Mouse (Mus musculus) ES-CJ7 (cell line): ENCODE measurements around the gene Nrf1.

Experiments used
- DNase-seq: peaks from one replicate; pipeline ENCODE4 v3.0.0; 2011; ENCODE audit warnings: low read depth, low spot score

The Nrf1 gene

DNA sequence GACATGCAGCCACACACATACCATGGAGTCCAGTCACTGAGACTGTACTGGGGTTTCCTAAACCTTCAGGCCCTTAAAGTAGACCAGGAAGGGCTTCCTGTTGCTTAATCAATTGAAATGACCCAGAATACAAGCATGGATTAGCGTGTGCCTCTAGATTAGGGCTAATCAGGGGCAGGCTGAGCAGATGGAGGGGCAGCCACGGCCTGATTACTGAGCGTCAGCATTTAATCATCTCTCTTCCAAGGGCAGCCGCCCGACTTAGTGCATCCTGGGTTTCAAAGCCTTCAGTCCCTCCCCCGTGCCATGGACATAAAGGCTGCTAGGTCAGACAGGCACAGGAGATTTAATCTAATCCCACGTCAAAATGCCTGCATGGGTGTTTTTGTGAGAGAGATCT, 99.3 kb downstream of the Nrf1 start:
- DNase-seq, result no peak

DNA sequence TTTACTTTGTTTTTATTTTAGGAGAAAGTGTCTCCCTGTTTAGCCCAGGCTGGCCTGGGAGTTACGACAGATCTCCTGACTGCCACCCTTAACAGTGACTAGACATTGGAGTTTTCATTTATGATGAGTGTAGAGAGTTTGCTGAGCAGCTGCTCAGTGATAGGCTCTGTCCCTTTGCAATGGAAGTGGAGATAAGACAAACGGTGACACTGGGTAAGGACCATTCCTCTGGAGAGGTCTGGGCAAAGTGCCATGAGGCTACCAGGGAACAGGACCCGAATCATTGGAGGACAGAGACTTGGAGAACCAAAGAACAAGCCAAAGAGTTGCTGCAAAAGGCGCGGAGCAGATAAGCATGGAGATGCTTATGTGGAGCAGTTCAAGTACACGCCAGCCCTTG, 100.0 kb downstream of the Nrf1 start:
- DNase-seq, result no peak

DNA sequence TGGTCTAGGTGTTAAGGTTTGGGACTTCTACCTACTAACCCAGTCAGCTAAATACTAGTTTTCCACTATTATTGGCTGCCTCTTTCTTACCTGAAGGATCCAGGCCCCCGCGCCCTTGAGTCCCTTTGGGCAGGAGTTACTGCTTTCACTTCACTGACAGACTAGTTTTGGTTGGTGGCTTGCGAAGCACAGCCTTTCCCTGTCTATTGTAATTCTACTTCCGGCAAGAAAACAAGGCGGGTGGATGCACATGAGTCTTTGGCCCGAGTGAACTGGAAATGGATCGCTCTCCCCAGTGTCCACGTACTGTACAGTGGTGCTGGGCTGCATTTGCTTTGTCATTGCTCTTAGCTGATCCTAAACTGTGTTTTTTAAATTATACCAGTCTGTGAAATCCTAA, 102.7 kb downstream of the Nrf1 start:
- no peak for DNase-seq

DNA sequence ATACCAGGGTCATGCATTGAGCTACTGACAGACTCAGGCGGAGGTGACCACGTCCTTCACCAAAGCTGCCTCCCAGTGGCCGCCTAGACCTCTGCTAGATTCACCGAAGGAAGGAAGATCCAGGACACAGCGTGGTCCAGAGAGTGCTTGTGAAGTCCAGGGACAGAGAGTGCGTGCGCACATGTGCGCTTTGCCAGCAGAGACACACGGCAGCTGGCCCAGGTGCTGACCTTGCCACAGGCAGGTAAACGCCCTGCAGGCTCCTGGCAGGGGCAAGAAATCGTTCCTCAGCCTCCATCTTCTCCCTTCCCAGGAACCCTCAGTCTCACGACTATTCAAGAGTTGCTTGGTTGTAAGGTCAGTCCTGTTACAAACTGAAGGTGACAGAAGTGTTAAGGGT, 104.4 kb downstream of the Nrf1 start:
- peak; percentile 63 for DNase-seq

DNA sequence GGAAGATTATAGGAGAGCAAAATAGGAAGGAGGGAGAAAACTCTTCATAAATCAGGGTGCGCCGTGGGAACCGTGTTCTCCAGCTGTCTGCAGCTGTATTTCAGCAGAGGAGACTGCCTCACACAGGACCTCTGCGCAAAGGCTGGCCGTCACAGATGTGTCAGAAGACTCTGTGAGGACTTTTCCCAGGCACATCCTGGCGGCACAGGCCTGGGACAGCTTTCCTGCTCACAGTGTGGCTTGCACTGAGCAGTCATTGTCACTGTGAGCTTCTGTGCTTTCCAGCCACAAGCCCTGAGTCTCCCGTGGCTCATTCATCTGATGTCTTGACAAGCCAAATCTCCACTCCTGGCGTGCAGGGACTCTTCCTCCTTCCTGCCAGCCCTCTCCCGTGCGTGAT, 104.9 kb downstream of the Nrf1 start:
- DNase-seq, result no peak

DNA sequence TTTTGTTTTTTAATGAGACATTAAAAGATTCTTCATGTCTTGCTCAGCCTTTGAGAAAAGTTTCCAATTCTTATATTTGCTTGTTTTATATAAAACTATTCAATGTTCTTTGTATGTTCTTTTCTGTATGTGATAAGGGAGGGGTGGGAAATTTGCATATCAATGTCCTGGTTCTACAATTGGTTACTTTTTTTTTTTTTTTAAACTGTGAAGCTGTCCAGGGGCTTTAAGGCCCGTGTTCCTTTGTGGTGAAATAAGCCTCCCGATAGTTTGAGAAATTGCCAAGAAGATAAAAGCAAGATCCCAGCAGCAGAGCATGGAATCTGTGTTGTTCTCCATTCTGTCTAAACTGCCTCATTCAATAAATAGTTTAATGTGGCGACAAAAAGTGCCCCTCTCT, 105.3 kb downstream of the Nrf1 start:
- DNase-seq, result no peak

DNA sequence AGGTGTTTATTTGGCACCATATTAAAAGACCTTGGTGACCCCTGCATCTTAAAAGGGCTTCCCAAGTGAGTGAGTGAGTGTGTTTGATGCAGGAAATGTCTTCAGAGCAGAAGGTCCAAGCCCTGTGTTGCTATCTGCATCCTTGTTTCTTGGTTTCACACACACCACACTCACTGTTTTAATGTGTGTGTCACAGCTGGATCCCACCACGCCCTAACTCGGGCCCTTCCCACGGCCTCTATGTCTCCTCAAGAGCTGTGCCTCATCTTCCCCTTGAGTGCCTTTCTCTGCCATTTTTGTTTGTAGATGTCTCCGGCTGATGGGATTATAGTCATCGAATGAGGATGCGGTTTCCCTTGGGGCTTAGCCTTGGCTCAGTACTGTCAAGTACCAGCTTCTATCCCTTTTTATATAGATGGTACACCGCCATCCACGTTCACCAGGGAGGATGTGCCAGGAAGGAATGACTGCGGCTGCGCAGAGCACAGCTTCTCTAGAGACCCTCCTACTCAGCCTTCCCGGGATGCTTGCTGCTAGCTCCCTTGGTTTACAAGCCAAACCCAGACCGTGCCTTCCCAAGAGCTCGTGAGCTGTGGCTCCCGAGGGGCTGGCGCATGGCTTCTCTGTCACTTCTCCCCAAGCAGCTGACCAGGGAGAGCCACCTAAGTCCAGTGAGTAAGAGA, 106.1 kb downstream of the Nrf1 start:
- peak; percentile 62 for DNase-seq

DNA sequence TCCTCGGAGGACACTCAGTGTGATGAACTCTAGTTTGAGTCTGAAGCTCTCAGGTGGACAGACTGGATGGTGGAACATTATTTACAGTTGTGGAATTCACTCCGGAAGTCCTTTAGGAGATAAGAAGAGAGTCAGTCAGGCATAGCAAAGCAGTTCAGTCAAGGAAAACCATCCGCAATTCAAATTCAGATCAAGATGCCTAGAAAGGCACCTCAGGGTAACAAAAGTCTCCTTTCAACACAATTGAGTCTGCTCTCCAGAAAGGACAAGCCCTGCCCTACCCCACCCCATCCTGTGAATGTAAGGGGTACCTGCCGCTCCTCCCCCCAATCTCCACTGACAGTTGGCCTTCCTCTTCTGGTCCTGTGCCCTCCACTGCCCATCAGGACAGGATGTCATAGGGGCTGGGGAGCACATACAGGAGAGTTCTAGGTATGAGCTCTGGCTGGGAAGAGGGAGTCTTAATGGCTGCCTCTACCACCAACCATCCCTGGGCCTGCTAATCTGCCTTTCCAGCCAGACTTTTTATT, 111.8 kb downstream of the Nrf1 start:
- peak; percentile 79 for DNase-seq

DNA sequence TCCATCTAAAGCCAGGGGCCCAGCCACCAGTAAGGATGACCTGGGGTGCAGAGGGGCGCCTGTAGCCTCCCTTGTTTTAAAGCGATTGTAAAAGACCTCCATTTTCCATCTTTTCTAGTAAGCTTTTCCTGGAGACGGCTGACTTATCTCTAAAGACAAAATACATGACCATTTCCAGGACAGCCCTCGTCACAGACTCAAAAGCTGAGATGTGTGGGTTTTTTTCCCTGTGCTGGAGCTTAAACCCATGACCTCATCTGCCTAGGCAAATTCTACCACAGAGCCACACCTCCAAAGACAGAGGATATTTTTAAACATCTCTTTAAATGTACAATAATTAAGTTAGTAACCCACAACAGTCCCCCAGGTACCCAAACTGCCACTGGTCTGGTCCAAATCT, 112.6 kb downstream of the Nrf1 start:
- no peak for DNase-seq

DNA sequence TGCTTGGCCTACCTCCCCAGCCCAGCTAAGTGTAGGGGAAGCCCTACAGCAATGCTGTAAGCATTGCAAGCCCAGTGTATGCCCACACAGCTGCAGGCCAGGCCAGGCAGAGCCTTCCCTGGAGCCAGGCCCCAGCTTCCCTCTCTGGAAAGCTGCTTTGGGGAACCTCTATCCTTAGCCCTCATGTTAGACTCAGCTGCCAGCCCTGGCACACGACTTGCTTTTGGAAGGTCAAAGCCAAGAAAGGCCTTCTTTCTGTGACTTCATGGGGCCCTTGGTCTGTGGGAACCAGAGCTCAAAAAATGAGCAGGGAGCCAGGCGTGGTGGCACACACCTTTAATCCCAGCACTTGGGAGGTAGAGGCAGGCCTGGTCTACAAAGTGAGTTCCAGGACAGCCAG, 113.8 kb downstream of the Nrf1 start:
- DNase-seq, result no peak

DNA sequence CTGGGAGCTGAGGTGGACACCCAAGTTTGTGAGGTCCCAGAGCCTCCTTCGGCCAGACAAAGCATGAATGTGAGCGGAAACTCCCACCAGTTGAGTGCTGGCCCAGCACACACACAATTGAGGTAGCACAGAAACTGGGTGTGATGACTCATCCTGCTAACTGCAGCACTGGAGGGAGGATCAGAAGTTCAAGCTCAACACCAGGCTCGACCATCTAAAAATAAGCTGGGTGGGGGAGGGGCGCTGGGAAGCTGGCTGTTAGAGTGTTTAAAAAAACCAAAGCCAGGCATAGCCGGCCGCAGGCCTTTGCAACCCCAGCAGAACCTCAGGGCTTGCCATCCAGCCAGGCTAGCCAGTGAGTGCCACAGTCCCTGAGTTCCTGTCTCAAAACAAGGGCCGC, 114.3 kb downstream of the Nrf1 start:
- DNase-seq, result peak; percentile 80

DNA sequence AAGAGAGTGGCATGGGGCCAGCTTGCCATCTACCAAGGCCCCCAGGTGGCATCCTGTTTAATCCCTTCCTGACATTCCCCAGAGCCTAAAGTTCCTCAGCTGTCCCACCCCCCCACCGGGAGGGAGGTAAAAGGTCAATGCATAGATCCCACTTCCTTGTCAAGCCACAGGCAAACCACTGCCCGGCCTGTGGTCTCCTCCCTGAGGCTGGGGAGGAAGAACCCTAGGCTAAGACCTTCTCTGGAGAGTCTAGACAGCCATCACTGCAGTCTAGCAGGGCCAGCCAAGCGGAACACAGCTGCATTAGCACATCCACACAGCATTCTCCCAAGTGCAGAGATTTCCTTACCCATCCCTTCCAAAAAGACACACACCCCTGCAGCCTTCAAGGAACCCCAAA, 118.6 kb downstream of the Nrf1 start:
- DNase-seq, result no peak

DNA sequence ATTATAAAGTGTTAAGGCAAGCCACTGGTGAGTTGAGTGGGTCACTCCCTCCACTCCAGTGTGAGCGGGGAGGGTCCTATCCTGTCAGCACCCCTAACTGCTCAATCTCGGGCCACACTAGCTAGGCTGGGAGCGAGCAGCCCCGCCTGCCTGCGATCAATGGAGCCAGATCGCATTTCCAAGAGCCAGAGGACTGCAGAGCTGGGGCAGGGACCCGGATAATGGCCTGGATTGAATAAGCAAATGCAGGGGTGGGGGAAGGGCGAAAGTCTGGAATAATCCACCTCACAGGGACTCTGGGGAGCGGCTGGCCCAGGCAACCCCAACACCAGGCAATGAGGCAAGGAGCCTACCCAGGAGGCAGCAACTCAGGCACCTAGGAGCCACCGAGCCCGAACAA, 119.4 kb downstream of the Nrf1 start:
- DNase-seq, result peak; percentile 89

DNA sequence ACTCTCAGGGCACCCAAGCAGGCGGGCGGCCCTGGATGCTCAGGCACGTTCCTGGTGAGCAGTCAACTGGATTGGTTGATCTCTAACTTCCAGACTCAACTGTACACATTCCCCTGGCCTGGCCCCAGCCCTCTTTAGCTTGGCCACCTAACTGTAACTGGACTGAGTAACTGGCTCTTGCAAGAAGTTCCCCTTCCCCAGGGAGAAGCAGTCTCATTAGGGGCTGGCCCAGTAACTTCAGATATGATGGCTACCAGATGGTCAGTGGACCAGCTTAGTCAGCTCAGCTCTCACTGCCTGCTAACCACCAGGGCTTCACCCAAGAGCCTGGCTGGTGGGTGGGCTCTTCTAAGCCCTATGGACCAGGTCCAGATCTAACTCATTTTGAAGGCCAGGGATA, 120.5 kb downstream of the Nrf1 start:
- DNase-seq, result no peak

DNA sequence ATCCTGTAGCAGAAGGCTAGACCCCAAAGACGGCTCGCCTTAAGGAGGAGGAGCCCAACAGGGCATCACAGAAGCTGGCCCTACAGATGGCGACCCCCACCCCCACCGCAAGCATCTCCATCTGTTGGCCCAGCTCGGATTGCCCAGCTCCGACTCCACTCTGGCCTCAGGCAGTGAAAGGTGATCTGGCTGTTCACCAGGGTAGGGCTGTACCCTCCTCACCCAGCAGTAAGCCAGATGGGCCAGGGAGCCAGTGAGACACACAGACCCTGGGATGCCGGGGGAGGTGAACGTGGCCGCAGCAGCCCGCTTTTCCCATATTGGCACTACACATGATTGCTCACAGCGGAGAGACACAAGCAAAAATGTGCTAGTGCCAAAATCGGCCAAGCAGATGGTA, 121.4 kb downstream of the Nrf1 start:
- no peak for DNase-seq

DNA sequence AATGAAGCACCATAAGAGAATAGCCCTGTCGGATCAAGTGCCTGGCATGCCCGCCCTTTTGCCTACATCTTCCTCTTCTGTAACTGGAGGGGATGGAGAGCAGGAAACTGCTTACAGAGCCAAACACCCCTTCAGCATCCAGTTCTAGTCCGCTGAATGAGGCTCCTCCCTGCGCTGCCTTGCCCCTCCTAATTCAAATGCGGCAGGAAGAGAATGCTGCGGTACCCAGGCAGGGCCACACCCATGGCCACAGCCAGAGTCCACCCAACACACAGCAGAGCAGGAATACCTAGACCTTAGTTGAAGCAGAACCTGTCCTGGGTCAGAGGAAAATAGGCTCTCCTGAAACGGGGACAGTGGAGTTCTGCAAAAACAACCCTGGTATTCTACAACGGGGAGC, 123.4 kb downstream of the Nrf1 start:
- DNase-seq, result peak; percentile 85

DNA sequence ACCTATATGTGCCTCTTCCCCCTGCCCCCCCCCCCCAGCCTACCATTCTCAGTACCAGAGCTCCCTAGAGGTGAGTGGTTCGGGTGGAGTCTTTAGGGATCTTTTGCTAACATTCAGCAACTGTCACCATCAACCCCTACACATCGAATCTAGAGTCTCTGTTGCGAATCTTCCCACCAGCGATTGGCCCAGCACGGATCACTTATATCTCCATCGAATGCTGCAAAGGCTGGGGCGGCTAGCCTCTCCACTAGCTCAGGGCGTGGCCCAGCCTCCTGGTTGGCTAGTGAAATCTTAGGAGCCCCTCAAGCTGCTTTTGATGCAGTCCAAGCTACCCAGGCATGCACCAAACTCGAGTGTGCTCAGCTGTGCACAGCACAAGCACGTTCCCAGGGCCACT, 124.2 kb downstream of the Nrf1 start:
- no peak for DNase-seq

DNA sequence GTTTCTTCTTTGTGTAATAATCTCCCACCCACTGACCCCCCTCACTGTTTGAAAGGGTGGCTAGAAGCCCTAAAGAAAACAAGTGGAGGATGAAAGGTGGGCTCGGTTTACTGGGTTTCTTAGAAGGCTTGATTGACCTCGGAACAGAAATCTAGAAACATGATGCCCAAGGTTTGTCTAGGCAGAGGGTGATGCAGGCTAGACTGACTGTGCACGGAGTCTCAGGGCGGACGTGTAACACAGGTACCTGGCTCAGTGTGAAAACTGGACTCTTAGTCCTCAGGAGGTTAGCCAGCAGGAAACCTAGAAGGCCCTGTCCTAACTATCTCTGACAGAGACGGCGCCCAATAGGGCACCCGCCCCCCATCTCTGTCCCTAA, 124.6 kb downstream of the Nrf1 start:
- DNase-seq, result no peak

DNA sequence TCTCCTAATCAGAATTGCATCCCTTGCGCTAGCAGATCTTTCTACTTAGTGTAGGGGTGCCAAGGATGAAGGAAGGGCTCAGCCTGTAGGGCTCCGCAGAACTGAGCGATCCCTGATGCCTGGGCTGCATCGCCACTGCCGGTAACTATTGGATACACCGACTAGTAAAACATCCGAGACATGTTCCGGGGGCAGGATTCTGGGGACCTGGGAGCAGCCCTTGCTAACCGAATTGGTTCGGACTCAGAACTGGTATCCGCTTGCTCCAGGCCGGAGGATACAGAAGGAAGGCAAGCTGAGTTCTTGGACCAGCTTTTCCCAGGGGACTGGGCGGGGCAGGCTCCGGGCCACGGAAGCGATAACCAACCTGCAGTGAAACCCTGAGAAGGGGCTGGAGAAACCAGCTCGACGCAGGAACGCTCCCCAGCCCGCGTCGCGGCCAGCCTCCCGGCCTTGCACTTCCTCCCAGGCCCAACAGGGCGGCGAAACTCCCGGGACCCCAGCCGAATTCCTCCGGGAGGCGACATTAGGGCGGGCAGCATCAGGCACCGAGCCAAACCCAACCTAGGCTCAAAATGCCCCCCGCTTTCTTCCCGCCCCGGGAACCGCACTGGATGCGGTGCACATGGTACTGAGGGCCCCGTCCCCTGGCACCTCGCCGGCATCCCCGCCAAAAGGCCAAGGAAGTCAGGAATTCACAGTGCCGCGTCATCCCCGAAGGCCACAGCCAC, 125.2 kb downstream of the Nrf1 start:
- DNase-seq, result peak; percentile 70

DNA sequence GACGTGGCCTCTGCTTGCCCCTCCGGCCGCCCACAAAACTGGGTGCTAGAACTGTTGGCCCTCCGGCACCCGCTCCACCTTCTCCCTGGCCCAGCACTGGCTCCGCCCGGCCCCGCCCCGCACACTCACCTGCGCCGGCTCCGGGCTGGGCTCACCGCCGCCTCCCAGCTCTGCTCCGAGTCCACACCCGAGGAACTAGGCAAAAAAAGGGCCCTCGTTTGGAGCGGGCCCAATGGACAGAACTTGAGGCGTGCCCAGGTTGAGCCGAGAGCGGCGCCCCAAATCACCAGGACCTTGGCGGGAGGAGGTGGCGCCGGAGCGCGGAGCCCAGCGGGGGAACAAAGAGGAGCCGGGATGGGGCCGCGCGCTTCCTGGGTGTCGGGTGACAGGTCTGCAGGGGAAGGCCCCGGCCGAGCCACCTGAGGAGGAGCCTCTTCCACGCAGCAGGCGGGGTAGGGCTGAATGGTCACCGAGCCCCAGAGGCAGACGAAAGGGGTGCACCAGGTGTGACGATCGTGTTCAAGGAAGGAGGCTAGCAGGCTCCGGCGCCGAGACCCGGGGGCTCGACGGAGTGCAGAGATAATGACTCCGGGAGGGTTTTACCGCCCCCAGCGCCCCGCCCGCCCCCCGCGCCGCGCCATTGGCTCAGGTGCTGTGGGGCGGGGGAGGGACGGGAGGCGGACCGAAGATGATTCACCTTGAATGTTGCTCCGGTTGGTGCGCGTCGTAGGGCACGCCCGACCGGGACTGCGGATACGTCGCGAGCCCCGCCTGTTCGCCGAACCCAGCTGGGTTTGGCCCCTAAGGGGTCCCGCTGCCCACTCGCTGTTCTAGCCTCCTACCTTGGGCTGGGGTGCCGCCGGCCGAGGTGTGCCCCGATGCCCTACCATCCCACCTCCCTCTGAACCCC, 126.0 kb downstream of the Nrf1 start:
- DNase-seq, result peak; percentile 93

DNA sequence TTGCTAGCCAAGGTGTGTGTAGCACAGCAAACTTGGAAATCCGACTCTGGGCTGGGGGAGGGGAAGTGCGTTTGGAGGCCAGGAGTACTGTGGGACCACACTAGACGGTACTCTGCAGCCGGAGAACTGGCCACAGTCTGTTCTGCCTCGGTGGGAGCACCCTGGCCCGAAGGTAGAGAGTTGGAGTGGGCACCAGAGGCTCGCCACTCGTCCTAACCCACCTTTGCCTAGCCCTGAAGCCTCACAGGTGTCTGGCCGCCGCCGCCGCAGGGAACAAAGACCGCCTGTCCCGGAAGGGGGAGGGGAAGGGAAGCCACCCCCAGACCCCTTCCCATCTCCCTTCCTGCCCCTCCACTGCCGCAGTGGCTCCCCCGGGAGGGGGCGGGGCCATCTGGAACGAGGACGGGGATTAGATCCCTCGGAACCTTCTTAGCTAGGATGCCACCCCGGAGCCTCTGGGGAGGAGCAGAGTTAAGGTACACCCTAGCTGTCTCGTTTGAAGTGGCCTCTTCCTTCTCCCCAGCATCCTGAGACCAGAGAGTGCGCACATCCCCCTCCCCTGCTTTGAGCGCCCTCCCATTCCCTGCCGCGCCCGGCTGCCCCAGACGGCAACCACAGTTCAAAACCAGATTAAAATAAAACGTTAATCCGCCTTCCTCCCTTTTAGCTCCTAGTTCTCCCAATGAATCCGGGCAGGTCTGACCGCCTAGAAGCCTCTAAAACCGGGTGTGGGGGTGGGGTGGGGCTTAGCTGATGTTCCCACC, 126.9 kb downstream of the Nrf1 start:
- DNase-seq, result peak; percentile 93
